Mouse (Mus musculus): ENCODE data around the gene Gstt4. TPM values are rescaled to one million over a fixed set of nuclear protein-coding genes. Genes with fewer than 3 reads are reported as not detected.
A peak's percentile ranks its signal among the peaks of the same experiment; 100 is the strongest.

Gene Gstt4
- polyA plus RNA-seq, 1 experiment: not detected

- Histone ChIP-seq H3K4me3 (ENCODE audit: insufficient read depth, low read length) (no peak overlapping the region), H3K27ac (ENCODE audit: insufficient read depth, low read depth, low read length) (no peak overlapping the region), H3K4me1 (ENCODE audit: control insufficient read depth, insufficient read depth, low read length) (peaks cover 8% of the 10 kb centered on the region)
- TF ChIP-seq POLR2A (IDR thresholded peaks at IDR 0.05; ENCODE audit: borderline replicate concordance, low read depth, low read length) (no peak), CTCF (IDR thresholded peaks at IDR 0.05; ENCODE audit: low read depth, low read length) (no peak)
Measured at GRCm38 (mm10) chr10:75839092-75839491, 16.7 kb upstream of the Gstt4 start.

- Histone ChIP-seq H3K4me3 (ENCODE audit: insufficient read depth, low read length) (peak within 1 kb of the TSS; percentile 80), H3K4me1 (ENCODE audit: control insufficient read depth, insufficient read depth, low read length) (peaks cover 10% of the 10 kb centered on the region), H3K27ac (ENCODE audit: insufficient read depth, low read depth, low read length) (peak within 1 kb of the TSS; percentile 98)
- TF ChIP-seq CTCF (IDR thresholded peaks at IDR 0.05; ENCODE audit: low read depth, low read length) (no peak), POLR2A (IDR thresholded peaks at IDR 0.05; ENCODE audit: borderline replicate concordance, low read depth, low read length) (no peak)
Measured at GRCm38 (mm10) chr10:75837248-75837759, 15.0 kb upstream of the Gstt4 start, which contains the start of gene Gstt2. Gene Gstt2, minus strand, starts transcription at chr10:75837424.

- Histone ChIP-seq H3K4me3 (ENCODE audit: insufficient read depth, low read length) (peak overlapping the region; percentile 78), H3K27ac (ENCODE audit: insufficient read depth, low read depth, low read length) (peak overlapping the region; percentile 98)
Measured at GRCm38 (mm10) chr10:75835761-75836531, 13.6 kb upstream of the Gstt4 start.

GRCm38 (mm10) chr10:75835307-75835706, 13.0 kb upstream of the Gstt4 start:
- Histone ChIP-seq H3K27ac (ENCODE audit: insufficient read depth, low read depth, low read length) (peak overlapping the region; percentile 98), H3K4me1 (ENCODE audit: control insufficient read depth, insufficient read depth, low read length) (peaks cover 12% of the 10 kb centered on the region)

More at GRCm38 (mm10) chr10:75835761-75836531, 13.6 kb upstream of the Gstt4 start:
- TF ChIP-seq CTCF (IDR thresholded peaks at IDR 0.05; ENCODE audit: low read depth, low read length) (no peak), POLR2A (IDR thresholded peaks at IDR 0.05; ENCODE audit: borderline replicate concordance, low read depth, low read length) (no peak)
- peaks cover 11% of the 10 kb centered on the region for H3K4me1 ChIP-seq (ENCODE audit: control insufficient read depth, insufficient read depth, low read length)

GRCm38 (mm10) chr10:75834721-75835120, 12.4 kb upstream of the Gstt4 start:
- TF ChIP-seq CTCF (IDR thresholded peaks at IDR 0.05; ENCODE audit: low read depth, low read length): no peak
- no peak for TF ChIP-seq POLR2A (IDR thresholded peaks at IDR 0.05; ENCODE audit: borderline replicate concordance, low read depth, low read length)
- H3K4me1 ChIP-seq (ENCODE audit: control insufficient read depth, insufficient read depth, low read length): peaks cover 17% of the 10 kb centered on the region
- H3K27ac ChIP-seq (ENCODE audit: insufficient read depth, low read depth, low read length): peak overlapping the region; percentile 98
- H3K4me3 ChIP-seq (ENCODE audit: insufficient read depth, low read length): peak overlapping the region; percentile 78

More at GRCm38 (mm10) chr10:75835307-75835706, 13.0 kb upstream of the Gstt4 start:
- TF ChIP-seq POLR2A (IDR thresholded peaks at IDR 0.05; ENCODE audit: borderline replicate concordance, low read depth, low read length) (no peak), CTCF (IDR thresholded peaks at IDR 0.05; ENCODE audit: low read depth, low read length) (no peak)
- peak overlapping the region; percentile 78 for H3K4me3 ChIP-seq (ENCODE audit: insufficient read depth, low read length)

- H3K4me3 ChIP-seq (ENCODE audit: insufficient read depth, low read length): peak overlapping the region; percentile 78
- TF ChIP-seq CTCF (IDR thresholded peaks at IDR 0.05; ENCODE audit: low read depth, low read length) (no peak), POLR2A (IDR thresholded peaks at IDR 0.05; ENCODE audit: borderline replicate concordance, low read depth, low read length) (no peak)
- H3K4me1 ChIP-seq (ENCODE audit: control insufficient read depth, insufficient read depth, low read length): peaks cover 21% of the 10 kb centered on the region
- peak overlapping the region; percentile 98 for H3K27ac ChIP-seq (ENCODE audit: insufficient read depth, low read depth, low read length)
Measured at GRCm38 (mm10) chr10:75834250-75834649, 11.9 kb upstream of the Gstt4 start.

GRCm38 (mm10) chr10:75833456-75834080, 11.2 kb upstream of the Gstt4 start:
- Histone ChIP-seq H3K4me3 (ENCODE audit: insufficient read depth, low read length) (no peak overlapping the region; the same call in 1 of the 2 replicates), H3K4me1 (ENCODE audit: control insufficient read depth, insufficient read depth, low read length) (peaks cover 27% of the 10 kb centered on the region), H3K27ac (ENCODE audit: insufficient read depth, low read depth, low read length) (no peak overlapping the region)
- no peak for TF ChIP-seq CTCF (IDR thresholded peaks at IDR 0.05; ENCODE audit: low read depth, low read length)
- TF ChIP-seq POLR2A (IDR thresholded peaks at IDR 0.05; ENCODE audit: borderline replicate concordance, low read depth, low read length): no peak

GRCm38 (mm10) chr10:75832272-75832895, 10.0 kb upstream of the Gstt4 start:
- Histone ChIP-seq H3K27ac (ENCODE audit: insufficient read depth, low read depth, low read length) (no peak overlapping the region), H3K4me3 (ENCODE audit: insufficient read depth, low read length) (no peak overlapping the region), H3K4me1 (ENCODE audit: control insufficient read depth, insufficient read depth, low read length) (peaks cover 31% of the 10 kb centered on the region)
- TF ChIP-seq POLR2A (IDR thresholded peaks at IDR 0.05; ENCODE audit: borderline replicate concordance, low read depth, low read length): no peak
- TF ChIP-seq CTCF (IDR thresholded peaks at IDR 0.05; ENCODE audit: low read depth, low read length): peak; percentile 85

- Histone ChIP-seq H3K4me1 (ENCODE audit: control insufficient read depth, insufficient read depth, low read length) (peaks cover 36% of the 10 kb centered on the region), H3K27ac (ENCODE audit: insufficient read depth, low read depth, low read length) (no peak overlapping the region)
- TF ChIP-seq POLR2A (IDR thresholded peaks at IDR 0.05; ENCODE audit: borderline replicate concordance, low read depth, low read length): no peak
- TF ChIP-seq CTCF (IDR thresholded peaks at IDR 0.05; ENCODE audit: low read depth, low read length): no peak
Measured at GRCm38 (mm10) chr10:75830275-75830670, 7.9 kb upstream of the Gstt4 start.

More at GRCm38 (mm10) chr10:75830275-75830670, 7.9 kb upstream of the Gstt4 start:
- H3K4me3 ChIP-seq (ENCODE audit: insufficient read depth, low read length): no peak overlapping the region
